Mouse (Mus musculus): ENCODE measurements around the gene Fsd1.

The Fsd1 gene

GRCm38 (mm10) chr17:56027801-56028441, 41.6 kb downstream of the Fsd1 start:
- DNase-seq (ENCODE audit: extremely low spot score, low read depth, low spot score), result no peak

- DNase-seq (ENCODE audit: extremely low spot score, low read depth, low spot score), result no peak
These were observed 44.0 kb downstream of the Fsd1 start for GRCm38 (mm10) chr17:56030238-56030870.

GRCm38 (mm10) chr17:56030919-56031318, 44.6 kb downstream of the Fsd1 start:
- no peak for DNase-seq (ENCODE audit: extremely low spot score, low read depth, low spot score)

GRCm38 (mm10) chr17:56031431-56031830, 45.1 kb downstream of the Fsd1 start:
- no peak for DNase-seq (ENCODE audit: extremely low spot score, low read depth, low spot score)

- DNase-seq (ENCODE audit: extremely low spot score, low read depth, low spot score), result no peak
These were observed 45.9 kb downstream of the Fsd1 start for GRCm38 (mm10) chr17:56032127-56032733.

GRCm38 (mm10) chr17:56032831-56033230, 46.5 kb downstream of the Fsd1 start:
- DNase-seq (ENCODE audit: extremely low spot score, low read depth, low spot score), result no peak

- DNase-seq (ENCODE audit: extremely low spot score, low read depth, low spot score), result no peak
These were observed 47.9 kb downstream of the Fsd1 start for GRCm38 (mm10) chr17:56034040-56034725.

GRCm38 (mm10) chr17:56034726-56035100, 48.4 kb downstream of the Fsd1 start:
- DNase-seq (ENCODE audit: extremely low spot score, low read depth, low spot score), result no peak

GRCm38 (mm10) chr17:56035216-56035615, 48.9 kb downstream of the Fsd1 start:
- DNase-seq (ENCODE audit: extremely low spot score, low read depth, low spot score), result no peak

GRCm38 (mm10) chr17:56036176-56036900, 50.0 kb downstream of the Fsd1 start, which contains the start of gene Sh3gl1:
Sh3gl1 (minus strand) TSS chr17:56036635.
- DNase-seq (ENCODE audit: extremely low spot score, low read depth, low spot score), result peak; percentile 95

- no peak for DNase-seq (ENCODE audit: extremely low spot score, low read depth, low spot score)
These were observed 50.6 kb downstream of the Fsd1 start for GRCm38 (mm10) chr17:56036901-56037287.

GRCm38 (mm10) chr17:56038583-56039261, 52.4 kb downstream of the Fsd1 start:
- no peak for DNase-seq (ENCODE audit: extremely low spot score, low read depth, low spot score)

- DNase-seq (ENCODE audit: extremely low spot score, low read depth, low spot score), result no peak
These were observed 53.0 kb downstream of the Fsd1 start for GRCm38 (mm10) chr17:56039345-56039744.

GRCm38 (mm10) chr17:56040030-56040856, 53.9 kb downstream of the Fsd1 start, which contains the start of gene Chaf1a:
Chaf1a (plus strand) TSS chr17:56040439.
- DNase-seq (ENCODE audit: extremely low spot score, low read depth, low spot score), result peak; percentile 98

GRCm38 (mm10) chr17:56040857-56041163, 54.5 kb downstream of the Fsd1 start:
- DNase-seq (ENCODE audit: extremely low spot score, low read depth, low spot score), result no peak

Measured in hindlimb bud, embryonic 11.5 days (tissue).